Mouse (Mus musculus) limb, embryonic 14.5 days (tissue): ENCODE results near the gene Map2k1. TPM values are rescaled to one million over a fixed set of nuclear protein-coding genes. Genes with fewer than 3 reads are reported as not detected.

Experiments used
- ATAC-seq: fragments of 200-750 bp; cut with Nextera tagmentation; 2 replicates; pipeline ENCODE4 v1.8.0; 2017; ENCODE audit warnings: low read depth, moderate number of reproducible peaks, moderate TSS enrichment; ENCODE audit not compliant: low FRiP score
- DNase-seq: peaks from one replicate; pipeline ENCODE4 v3.0.0-alpha.2; 2015; ENCODE audit warnings: low spot score
- H3K27ac ChIP-seq: fragments of 300-500 bp; sonication (generic); replicated peaks from 2 replicates; pipeline ENCODE4 v1.5.1; 2014; ENCODE audit warnings: low read depth, mild to moderate bottlenecking, low read length, moderate library complexity, mixed read lengths
- H3K27me3 ChIP-seq: fragments of 300-500 bp; sonication (generic); 2 replicates; pipeline ENCODE4 v1.6.1; 2014; ENCODE audit warnings: low read length, mixed read lengths; ENCODE audit not compliant: control insufficient read depth, insufficient read depth
- H3K36me3 ChIP-seq: fragments of 300-500 bp; sonication (generic); 2 replicates; pipeline ENCODE4 v1.6.1; 2014; ENCODE audit warnings: mild to moderate bottlenecking, low read length, moderate library complexity, mixed read lengths; ENCODE audit not compliant: control insufficient read depth, insufficient read depth
- H3K4me1 ChIP-seq: fragments of 300-500 bp; sonication (generic); 2 replicates; pipeline ENCODE4 v1.6.1; 2014; ENCODE audit warnings: antibody characterized with exemption, low read length, mixed read lengths; ENCODE audit not compliant: control insufficient read depth, insufficient read depth
- H3K4me2 ChIP-seq: fragments of 300-500 bp; sonication (generic); replicated peaks from 2 replicates; pipeline ENCODE4 v1.6.1; 2014; ENCODE audit warnings: low read depth, mild to moderate bottlenecking, low read length, moderate library complexity; ENCODE audit not compliant: severe bottlenecking
- H3K4me3 ChIP-seq: fragments of 300-500 bp; sonication (generic); replicated peaks from 2 replicates; pipeline ENCODE4 v1.5.1; 2014; ENCODE audit warnings: low read length
- H3K9ac ChIP-seq: fragments of 300-500 bp; sonication (generic); 2 replicates; pipeline ENCODE4 v1.6.1; 2014; ENCODE audit warnings: mild to moderate bottlenecking, low read depth, low read length, moderate library complexity; ENCODE audit not compliant: severe bottlenecking
- H3K9me3 ChIP-seq: fragments of 300-500 bp; sonication (generic); 2 replicates; pipeline ENCODE4 v1.6.1; 2016; ENCODE audit warnings: low read length; ENCODE audit not compliant: control insufficient read depth
- POLR2A ChIP-seq: fragments of 200-500 bp; IDR thresholded peaks from 2 replicates; pipeline ENCODE4 v1.8.0; 2012; ENCODE audit warnings: inconsistent platforms, mild to moderate bottlenecking, moderate library complexity, borderline replicate concordance; ENCODE audit not compliant: insufficient read depth, insufficient read length; ENCODE audit errors: extremely low read depth
- WGBS: fragments of 180-500 bp; shearing (Covaris S2); extraction: QIAGEN DNeasy Blood & Tissue Kit; methylation state at CpG from one replicate; pipeline ENCODE4 v1.1.7; 2014; 5-methylcytosine and 5-hydroxymethylcytosine counted together
- polyA plus RNA-seq, 2 experiments: library from polyadenylated mRNA; depleted of rRNA in 1 of 2; stranded (reverse) in 1 of 2; unstranded in 1 of 2; fragments of >200 nt; fragmentation: Nextera tagmentation in 1 of 2; extraction: Ambion mirVana in 1 of 2; gene quantifications; 2 replicates each; pipeline versions ENCODE4 v1.2.1 to v1.2.3; 2012 to 2014

Gene Map2k1
- polyA plus RNA-seq, 2 experiments, result 51.3 to 81.3 TPM

GRCm38 (mm10) chr9:64219305-64219704, 34.1 kb downstream of the Map2k1 start:
- no peaks in the 10 kb centered on the region for H3K9me3 ChIP-seq
- no peaks in the 10 kb centered on the region for H3K36me3 ChIP-seq
- WGBS, result 33% methylated on average over 1 of the region's 1 CpGs
- H3K9ac ChIP-seq, result no peak overlapping the region
- ATAC-seq (no peak), DNase-seq (no peak)
- no peak overlapping the region for H3K4me2 ChIP-seq
- H3K4me1 ChIP-seq, result peaks cover 3% of the 10 kb centered on the region; the same call in 1 of the 2 replicates
- no peak for TF ChIP-seq POLR2A
- H3K4me3 ChIP-seq, result no peak overlapping the region
- H3K27ac ChIP-seq, result no peak overlapping the region
- H3K27me3 ChIP-seq, result no peaks in the 10 kb centered on the region

GRCm38 (mm10) chr9:64217887-64218286, 35.5 kb downstream of the Map2k1 start:
- no peak for ATAC-seq
- 0 out of 2 replicates have a peak, but pooled peaks cover 6% of the 10 kb centered on the region for H3K36me3 ChIP-seq
- no peaks in the 10 kb centered on the region for H3K27me3 ChIP-seq
- H3K4me2 ChIP-seq, result no peak overlapping the region
- no peak for TF ChIP-seq POLR2A
- H3K9me3 ChIP-seq, result no peaks in the 10 kb centered on the region
- no peak overlapping the region for H3K9ac ChIP-seq
- no peak for DNase-seq
- peaks cover 3% of the 10 kb centered on the region; the same call in 1 of the 2 replicates for H3K4me1 ChIP-seq
- H3K27ac ChIP-seq, result no peak overlapping the region
- no peak overlapping the region for H3K4me3 ChIP-seq

- Histone ChIP-seq H3K4me1 (peaks cover 3% of the 10 kb centered on the region; the same call in 1 of the 2 replicates), H3K27ac (no peak overlapping the region), H3K9ac (no peak overlapping the region), H3K36me3 (0 out of 2 replicates have a peak, but pooled peaks cover 16% of the 10 kb centered on the region), H3K9me3 (no peaks in the 10 kb centered on the region), H3K4me3 (no peak overlapping the region), H3K4me2 (no peak overlapping the region), H3K27me3 (no peaks in the 10 kb centered on the region)
- WGBS, result 96% methylated on average over 2 of the region's 2 CpGs
- DNase-seq (no peak), ATAC-seq (no peak)
- TF ChIP-seq POLR2A, result no peak
Observed at GRCm38 (mm10) chr9:64216641-64217040, 36.8 kb downstream of the Map2k1 start.

DNA sequence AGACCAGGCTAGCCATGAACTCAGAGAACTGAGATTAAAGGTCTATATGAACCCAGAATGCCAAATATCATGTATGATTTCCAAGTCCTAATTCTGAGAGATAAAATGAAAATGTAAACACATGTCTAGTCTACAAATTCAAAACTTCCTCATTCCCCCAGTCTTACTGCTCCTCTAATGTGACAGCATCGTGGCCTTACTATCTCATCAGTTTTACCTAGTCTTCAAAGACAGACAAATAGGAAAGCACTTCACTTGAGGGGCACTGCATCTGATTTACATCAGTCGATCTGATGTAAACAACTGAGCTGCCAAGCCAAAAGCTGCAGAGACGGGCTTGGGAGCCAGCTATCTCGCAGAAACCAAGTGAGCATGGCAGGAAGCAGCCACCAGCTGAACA, 37.3 kb downstream of the Map2k1 start:
- TF ChIP-seq POLR2A, result no peak
- Histone ChIP-seq H3K4me3 (no peak overlapping the region), H3K4me1 (peaks cover 3% of the 10 kb centered on the region; the same call in 1 of the 2 replicates), H3K27ac (no peak overlapping the region), H3K36me3 (peaks cover 20% of the 10 kb centered on the region; the same call in 1 of the 2 replicates), H3K9me3 (no peaks in the 10 kb centered on the region), H3K27me3 (no peaks in the 10 kb centered on the region), H3K9ac (no peak overlapping the region), H3K4me2 (no peak overlapping the region)
- DNase-seq, result no peak
- no peak for ATAC-seq
- 60% methylated on average over 4 of the region's 4 CpGs for WGBS

- 87% methylated on average over 17 of the region's 17 CpGs for WGBS
- no peak for TF ChIP-seq POLR2A
- Histone ChIP-seq H3K9ac (no peak overlapping the region), H3K4me1 (peaks cover under 1% of the 10 kb centered on the region; the same call in 1 of the 2 replicates), H3K4me3 (no peak overlapping the region), H3K9me3 (no peaks in the 10 kb centered on the region), H3K27me3 (no peaks in the 10 kb centered on the region), H3K36me3 (peaks cover 33% of the 10 kb centered on the region), H3K4me2 (no peak overlapping the region), H3K27ac (no peak overlapping the region)
- DNase-seq, result no peak
- ATAC-seq, result no peak
Observed at GRCm38 (mm10) chr9:64214452-64214851, 39.0 kb downstream of the Map2k1 start.

GRCm38 (mm10) chr9:64207509-64208084, 45.8 kb downstream of the Map2k1 start:
- 91% methylated on average over 3 of the region's 3 CpGs for WGBS
- Histone ChIP-seq H3K27ac (no peak overlapping the region), H3K9ac (no peak overlapping the region), H3K9me3 (no peaks in the 10 kb centered on the region), H3K4me3 (no peak overlapping the region), H3K4me2 (no peak overlapping the region), H3K36me3 (peaks cover 66% of the 10 kb centered on the region), H3K4me1 (no peaks in the 10 kb centered on the region), H3K27me3 (no peaks in the 10 kb centered on the region)
- DNase-seq (no peak), ATAC-seq (no peak)
- no peak for TF ChIP-seq POLR2A
